In genomic region chr2:93911942-93912341, GRCm38 (mm10) we compare ENCODE assay signal across 11 mouse cellular contexts. TPM values are rescaled to one million over a fixed set of nuclear protein-coding genes. Genes with fewer than 3 reads are reported as not detected.
DNase-seq lines count a peak whose midpoint lies in the region; ATAC-seq lines count a peak whose summit lies in the region.
"Had no signal": no experiment of that assay in that cellular context is flagged by ENCODE, and none has a peak within 500 bp of the region (broad histone marks: within the 10 kb centered on the region; RNA-seq: fewer than 3 reads in every experiment).

No protein-coding gene starts in this region.

- DNase-seq in heart, adult 18-20 months, result peak; percentile 62 to 66
- no peak for DNase-seq in heart, postnatal 25 days (ENCODE audit: low spot score)
- peak; percentile 31 for DNase-seq in ovary, postnatal 36 days (ENCODE audit: low spot score)
- no peak for DNase-seq in ovary, postnatal 10 days (ENCODE audit: low spot score)
- peak; percentile 68 to 70 for DNase-seq in cerebellum, postnatal 36 days
- DNase-seq in lung, postnatal 14 days, result peak; percentile 54
- no peak for DNase-seq in thymus, postnatal 4 days
- no peak for DNase-seq in midbrain, embryonic 11.5 days (ENCODE audit: low spot score, missing footprints)
- DNase-seq: liver, embryonic 13.5 days had no signal

- H3K9me3 ChIP-seq in midbrain, embryonic 11.5 days (ENCODE audit: control insufficient read depth, low read length), result no peaks in the 10 kb centered on the region
- H3K9me3 ChIP-seq: forebrain, embryonic 10.5 days; liver, embryonic 13.5 days; stomach, embryonic 15.5 days had no signal

- no peak overlapping the region for H3K4me2 ChIP-seq in midbrain, embryonic 11.5 days
- H3K4me2 ChIP-seq: liver, embryonic 13.5 days; stomach, embryonic 15.5 days had no signal

- ATAC-seq in midbrain, embryonic 11.5 days (ENCODE audit: low FRiP score), result no peak

- no peak overlapping the region for H3K9ac ChIP-seq in midbrain, embryonic 11.5 days (ENCODE audit: low read length)
- H3K9ac ChIP-seq: liver, embryonic 13.5 days; stomach, embryonic 15.5 days had no signal

- no peaks in the 10 kb centered on the region for H3K27me3 ChIP-seq in midbrain, embryonic 11.5 days (ENCODE audit: control insufficient read depth, insufficient read depth, low read length)
- H3K27me3 ChIP-seq: liver, embryonic 13.5 days; stomach, embryonic 15.5 days had no signal

- H3K27ac ChIP-seq in midbrain, embryonic 11.5 days (ENCODE audit: low read depth, low read length), result no peak overlapping the region
- H3K27ac ChIP-seq: forebrain, embryonic 10.5 days; liver, embryonic 13.5 days; stomach, embryonic 15.5 days had no signal

- H3K4me3 ChIP-seq in midbrain, embryonic 11.5 days (ENCODE audit: low read depth, low read length), result no peak overlapping the region
- H3K4me3 ChIP-seq: forebrain, embryonic 10.5 days; liver, embryonic 13.5 days; stomach, embryonic 15.5 days had no signal

- no peaks in the 10 kb centered on the region; the same call in 1 of the 2 replicates for H3K4me1 ChIP-seq in midbrain, embryonic 11.5 days (ENCODE audit: control insufficient read depth, insufficient read depth, low read length)
- H3K4me1 ChIP-seq: liver, embryonic 13.5 days; stomach, embryonic 15.5 days had no signal

- intact Hi-C loops in heart, postnatal 25 days (cut with DNase I), result no loop called here

- 88% methylated on average over 10 of the region's 10 CpGs for WGBS in midbrain, embryonic 11.5 days

- H3K36me3 ChIP-seq in midbrain, embryonic 11.5 days (ENCODE audit: control insufficient read depth, insufficient read depth, low read length), result no peaks in the 10 kb centered on the region
- H3K36me3 ChIP-seq: forebrain, embryonic 10.5 days; liver, embryonic 13.5 days; stomach, embryonic 15.5 days had no signal

RNA-seq across cellular contexts. Expression of gene Accsl, which starts 43.0 kb away (rescaled TPM):
- total RNA-seq in heart, adult 18-20 months (2021), result not detected
- total RNA-seq in heart, postnatal 25 days (2021), result not detected
- polyA plus RNA-seq in midbrain, embryonic 11.5 days (2014; fragmentation: Nextera tagmentation; extraction: Ambion mirVana), result 0.20 TPM in 1 of 2 replicates, not detected in the other
- polyA plus RNA-seq: forebrain, embryonic 10.5 days had no signal

RNA-seq across cellular contexts. Expression of gene Gm13889, which starts 45.1 kb away (rescaled TPM):
- total RNA-seq in heart, adult 18-20 months (2021), result 10 to 100 TPM in 1 of 2 experiments, 1 to 10 TPM in 1; 8.9 to 10.9 TPM
- 10 to 100 TPM in 1 of 2 experiments, 1 to 10 TPM in 1; 9.5 to 11.2 TPM for total RNA-seq in heart, postnatal 25 days (2021)
- 1.7 and 1.9 TPM in 2 replicates for polyA plus RNA-seq in midbrain, embryonic 11.5 days (2014; fragmentation: Nextera tagmentation; extraction: Ambion mirVana)

Comparison
In these comparisons a context has a peak if more than half of its experiments do, and no peak if none do; other contexts are left out.
1. DNase-seq: peak in heart, adult 18-20 months (2 of 2), ovary, postnatal 36 days (single experiment), cerebellum, postnatal 36 days (2 of 2) and lung, postnatal 14 days (single experiment); none in heart, postnatal 25 days (single experiment), ovary, postnatal 10 days (single experiment), thymus, postnatal 4 days (single experiment) and midbrain, embryonic 11.5 days (single experiment).